Mouse (Mus musculus) cerebellum, postnatal 14 days (tissue): ENCODE measurements at regions not wholly inside any gene's neighbourhood (a gene's known extent, or its start where the extent isn't known, plus 50 kb on each side); places are given as distances from the start of the nearest gene placed in this dataset.
A peak's percentile ranks its signal among the peaks of the same experiment; 100 is the strongest.

ENCODE experiments used
- DNase-seq, 2 experiments: peaks; one replicate each; pipeline ENCODE4 v3.0.0; 2021; ENCODE audit warnings: mixed read lengths in 2 of 2

- DNase-seq = peak; percentile 49 to 52
Observed at GRCm38 (mm10) chr14:112895561-112895960, 418.8 kb upstream of the Tpm3-rs7 start.

- DNase-seq = no peak
Observed at GRCm38 (mm10) chr14:112901171-112901570, 413.2 kb upstream of the Tpm3-rs7 start.

- no peak for DNase-seq
Observed at GRCm38 (mm10) chr14:112917148-112917547, 397.3 kb upstream of the Tpm3-rs7 start.
